Mouse (Mus musculus) liver, embryonic 16.5 days (tissue): Measurements from ENCODE around the gene Umodl1. TPM values are rescaled to one million over a fixed set of nuclear protein-coding genes. Genes with fewer than 3 reads are reported as not detected.
A peak's percentile ranks its signal among the peaks of the same experiment; 100 is the strongest.

ENCODE experiments used
- ATAC-seq: fragments of 200-750 bp; cut with Nextera tagmentation; 2 replicates; pipeline ENCODE4 v1.8.0; 2017; ENCODE audit warnings: low read depth, mild to moderate bottlenecking, moderate number of reproducible peaks, moderate library complexity
- H3K27ac ChIP-seq: fragments of 300-500 bp; sonication (generic); 2 replicates; pipeline ENCODE4 v1.5.1; 2014; ENCODE audit warnings: mild to moderate bottlenecking, low read length
- H3K27me3 ChIP-seq: fragments of 300-500 bp; sonication (generic); 2 replicates; pipeline ENCODE4 v1.6.1; 2014; ENCODE audit warnings: low read depth, low read length, mixed read lengths; ENCODE audit not compliant: control insufficient read depth, insufficient read depth
- H3K36me3 ChIP-seq: fragments of 300-500 bp; sonication (generic); 2 replicates; pipeline ENCODE4 v1.6.1; 2014; ENCODE audit warnings: mild to moderate bottlenecking; ENCODE audit not compliant: control insufficient read depth, insufficient read depth
- H3K4me1 ChIP-seq: fragments of 300-500 bp; sonication (generic); 2 replicates; pipeline ENCODE4 v1.6.1; 2014; ENCODE audit warnings: low read depth, low read length, mixed read lengths; ENCODE audit not compliant: control insufficient read depth
- H3K4me2 ChIP-seq: fragments of 300-500 bp; sonication (generic); 2 replicates; pipeline ENCODE4 v1.6.1; 2014; ENCODE audit warnings: low read depth, low read length, mixed read lengths
- H3K4me3 ChIP-seq: fragments of 300-500 bp; sonication (generic); 2 replicates; pipeline ENCODE4 v1.5.1; 2014; ENCODE audit warnings: low read depth, mild to moderate bottlenecking, low read length
- H3K9ac ChIP-seq: fragments of 300-500 bp; sonication (generic); 2 replicates; pipeline ENCODE4 v1.6.1; 2014; ENCODE audit warnings: low read depth, low read length
- H3K9me3 ChIP-seq: fragments of 300-500 bp; sonication (generic); replicated peaks from 2 replicates; pipeline ENCODE4 v1.6.1; 2016; ENCODE audit warnings: low read length; ENCODE audit not compliant: control insufficient read depth
- WGBS: fragments of 180-500 bp; shearing (Covaris S2); extraction: QIAGEN DNeasy Blood & Tissue Kit; methylation state at CpG from one replicate; pipeline ENCODE4 v1.1.7; 2014; ENCODE audit not compliant: insufficient replicate concordance; 5-methylcytosine and 5-hydroxymethylcytosine counted together
- polyA plus RNA-seq: library from polyadenylated mRNA; unstranded; fragments of >200 nt; fragmentation: Nextera tagmentation; extraction: Ambion mirVana; gene quantifications from 2 replicates; pipeline ENCODE4 v1.2.1, GENCODE M21; 2015

The Umodl1 gene
- polyA plus RNA-seq, 1 experiment from 2014 or later = 0.05 TPM

DNA sequence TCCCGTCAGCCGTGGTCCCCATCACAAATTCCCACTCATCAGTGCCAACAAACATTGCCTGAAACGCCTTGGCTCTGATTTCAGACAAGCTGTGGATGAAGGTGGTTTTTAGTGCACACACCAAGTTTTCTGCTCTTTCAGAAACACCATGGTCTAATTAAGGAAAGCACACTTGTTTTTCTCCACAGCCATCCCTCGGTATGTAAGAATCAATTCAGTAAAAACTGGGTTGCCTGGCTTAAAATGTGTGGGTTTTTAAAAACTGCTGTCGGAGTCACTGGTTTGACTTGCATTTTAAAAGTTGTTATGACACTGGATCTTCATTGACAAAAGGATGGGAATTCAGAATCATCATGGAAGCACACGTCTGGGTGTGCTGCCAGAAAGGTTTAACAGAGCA is 73.3 kb downstream of the Umodl1 start:
- Histone ChIP-seq H3K27ac (no peak overlapping the region), H3K4me3 (no peak overlapping the region), H3K9ac (no peak overlapping the region), H3K27me3 (no peaks in the 10 kb centered on the region), H3K4me1 (peaks cover 6% of the 10 kb centered on the region), H3K4me2 (no peak overlapping the region), H3K36me3 (no peaks in the 10 kb centered on the region), H3K9me3 (no peaks in the 10 kb centered on the region)
- WGBS = 76% methylated on average over 6 of the region's 6 CpGs
- ATAC-seq = no peak

DNA sequence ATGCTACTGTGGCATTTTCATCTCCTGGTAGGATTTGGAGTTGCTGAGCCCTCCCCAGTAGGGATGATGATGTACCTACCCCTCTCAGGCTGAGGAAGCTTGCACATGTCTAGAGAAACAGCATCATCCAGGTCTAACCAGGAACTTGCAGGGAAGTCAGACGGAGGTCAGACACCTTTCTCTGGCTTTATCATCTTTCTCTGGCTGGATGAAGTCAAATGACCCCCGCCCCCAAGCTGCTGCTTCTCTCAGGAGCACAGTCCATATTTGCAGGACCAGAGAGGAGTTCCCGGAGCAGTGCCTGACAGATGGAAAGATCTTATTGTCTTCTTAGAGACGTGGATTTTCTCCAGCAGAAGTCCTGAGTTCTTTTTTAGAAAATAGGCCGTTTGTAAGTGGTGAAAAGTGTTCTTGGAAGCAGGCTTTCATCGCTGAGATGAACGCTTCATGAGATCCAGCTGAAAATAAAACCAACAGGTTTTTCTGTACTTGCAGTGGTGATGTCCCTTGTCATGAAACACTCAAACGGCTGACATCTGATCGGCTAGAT is 74.5 kb downstream of the Umodl1 start:
- H3K4me3 ChIP-seq = no peak overlapping the region

DNA sequence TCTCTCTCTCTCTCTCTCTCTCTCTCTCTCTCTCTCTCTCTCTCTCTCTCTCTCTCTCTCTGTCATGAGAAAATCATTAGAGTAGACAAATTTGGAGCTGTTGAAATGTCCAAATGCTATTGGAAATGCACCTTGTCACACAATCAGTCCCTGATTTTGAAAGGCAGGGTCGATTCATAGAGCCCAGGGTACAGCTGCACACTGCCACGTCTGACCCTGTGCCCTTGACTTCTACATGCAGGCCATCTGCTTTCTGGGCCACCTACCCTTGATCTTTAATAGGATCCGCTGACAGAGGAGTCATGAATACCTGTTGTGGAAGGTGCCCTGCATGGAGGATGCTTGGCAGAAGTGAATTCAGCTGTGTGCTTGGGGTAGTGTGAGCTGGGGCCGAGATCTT is 75.0 kb downstream of the Umodl1 start:
- no peak overlapping the region for H3K27ac ChIP-seq
- H3K9ac ChIP-seq = no peak overlapping the region
- peaks cover 16% of the 10 kb centered on the region for H3K4me1 ChIP-seq
- no peaks in the 10 kb centered on the region for H3K27me3 ChIP-seq
- no peaks in the 10 kb centered on the region for H3K9me3 ChIP-seq
- H3K36me3 ChIP-seq = no peaks in the 10 kb centered on the region
- no peak overlapping the region for H3K4me3 ChIP-seq
- WGBS = 73% methylated on average over 4 of the region's 4 CpGs
- no peak for ATAC-seq
- no peak overlapping the region for H3K4me2 ChIP-seq

More for the DNA sequence above, 74.5 kb downstream of the Umodl1 start:
- WGBS = 63% methylated on average over 9 of the region's 9 CpGs
- H3K4me2 ChIP-seq = no peak overlapping the region
- H3K9me3 ChIP-seq = no peaks in the 10 kb centered on the region
- H3K36me3 ChIP-seq = no peaks in the 10 kb centered on the region
- no peak overlapping the region for H3K9ac ChIP-seq
- H3K27me3 ChIP-seq = no peaks in the 10 kb centered on the region
- peaks cover 14% of the 10 kb centered on the region for H3K4me1 ChIP-seq
- H3K27ac ChIP-seq = no peak overlapping the region
- no peak for ATAC-seq

DNA sequence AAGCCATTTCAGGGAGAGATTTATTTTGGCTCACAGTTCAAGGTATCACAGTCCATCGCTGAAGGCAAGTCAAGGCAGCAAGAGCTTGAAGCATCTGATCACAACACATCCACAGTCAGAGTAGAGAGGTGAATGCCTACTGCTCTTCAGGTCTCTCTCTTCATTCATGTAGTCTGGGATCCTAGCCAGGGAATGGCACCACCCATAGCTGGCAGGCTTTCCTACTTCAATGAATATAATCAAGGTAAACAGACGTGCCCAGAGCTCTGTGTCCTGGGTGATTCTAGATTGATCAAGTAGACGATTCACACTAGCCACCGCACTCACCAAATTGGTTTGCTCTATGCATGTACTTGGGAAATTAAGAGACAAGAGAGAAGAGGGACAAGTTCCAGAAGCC is 77.9 kb downstream of the Umodl1 start:
- H3K9ac ChIP-seq = no peak overlapping the region
- 80% methylated on average over 4 of the region's 4 CpGs for WGBS
- H3K4me2 ChIP-seq = no peak overlapping the region
- no peaks in the 10 kb centered on the region for H3K36me3 ChIP-seq
- no peaks in the 10 kb centered on the region for H3K27me3 ChIP-seq
- H3K4me3 ChIP-seq = no peak overlapping the region
- no peak overlapping the region for H3K27ac ChIP-seq
- H3K9me3 ChIP-seq = no peaks in the 10 kb centered on the region
- no peak for ATAC-seq
- H3K4me1 ChIP-seq = peaks cover 24% of the 10 kb centered on the region

DNA sequence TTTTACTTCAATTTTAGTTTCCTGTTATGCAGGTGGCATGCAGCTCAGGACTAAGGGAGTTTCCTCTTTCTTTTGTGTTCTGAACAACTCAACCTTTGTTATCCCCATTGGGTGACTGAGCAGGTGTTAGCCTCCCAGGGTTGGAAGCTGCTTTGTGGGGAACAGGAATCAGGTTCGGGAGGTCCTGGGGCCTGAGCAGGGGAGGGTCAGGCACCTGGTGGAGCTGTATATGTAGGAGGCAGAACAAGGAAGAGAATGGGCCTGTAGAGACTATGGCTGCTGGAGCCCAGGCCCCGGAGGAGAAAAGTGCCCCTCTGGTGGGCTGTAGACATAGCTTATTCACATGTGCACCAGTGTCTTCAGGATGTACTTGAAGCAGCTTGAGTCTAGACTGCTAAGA is 78.8 kb downstream of the Umodl1 start:
- peak overlapping the region; percentile 76 for H3K27ac ChIP-seq
- no peaks in the 10 kb centered on the region for H3K9me3 ChIP-seq
- H3K4me2 ChIP-seq = peak overlapping the region; percentile 49
- no peaks in the 10 kb centered on the region for H3K36me3 ChIP-seq
- no peak overlapping the region for H3K4me3 ChIP-seq
- WGBS = 44% methylated on average over 2 of the region's 2 CpGs
- H3K4me1 ChIP-seq = peaks cover 24% of the 10 kb centered on the region
- 0 out of 2 replicates have a peak overlapping the region, but pooled peaks have one; percentile 15 for H3K9ac ChIP-seq
- no peak for ATAC-seq
- H3K27me3 ChIP-seq = no peaks in the 10 kb centered on the region

DNA sequence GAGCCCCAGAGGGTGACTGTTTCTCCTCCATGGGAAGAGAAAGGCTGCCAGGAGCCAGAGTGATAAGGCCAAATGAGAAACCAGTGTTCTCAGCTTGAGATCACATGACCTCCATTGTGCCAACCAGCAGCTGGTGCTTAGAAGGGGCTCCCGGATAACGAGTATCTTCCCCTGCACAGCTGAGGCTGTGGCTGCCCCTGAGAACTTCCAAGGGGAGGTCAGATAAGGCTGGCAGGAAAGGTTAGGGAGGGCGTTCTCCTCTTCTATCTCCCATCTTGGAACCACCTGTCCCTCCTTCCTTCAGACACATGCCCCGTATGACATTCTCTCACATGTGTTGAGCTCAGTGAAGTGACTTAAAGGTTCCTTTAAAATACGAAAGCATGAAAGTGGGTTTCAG is 79.7 kb downstream of the Umodl1 start:
- Histone ChIP-seq H3K9me3 (no peaks in the 10 kb centered on the region), H3K27ac (peak overlapping the region; percentile 76), H3K9ac (no peak overlapping the region; the same call in 1 of the 2 replicates), H3K4me3 (no peak overlapping the region), H3K36me3 (no peaks in the 10 kb centered on the region), H3K4me2 (peak overlapping the region; percentile 49), H3K27me3 (no peaks in the 10 kb centered on the region), H3K4me1 (peaks cover 24% of the 10 kb centered on the region)
- ATAC-seq = peak; percentile 92
- 18% methylated on average over 5 of the region's 5 CpGs for WGBS

DNA sequence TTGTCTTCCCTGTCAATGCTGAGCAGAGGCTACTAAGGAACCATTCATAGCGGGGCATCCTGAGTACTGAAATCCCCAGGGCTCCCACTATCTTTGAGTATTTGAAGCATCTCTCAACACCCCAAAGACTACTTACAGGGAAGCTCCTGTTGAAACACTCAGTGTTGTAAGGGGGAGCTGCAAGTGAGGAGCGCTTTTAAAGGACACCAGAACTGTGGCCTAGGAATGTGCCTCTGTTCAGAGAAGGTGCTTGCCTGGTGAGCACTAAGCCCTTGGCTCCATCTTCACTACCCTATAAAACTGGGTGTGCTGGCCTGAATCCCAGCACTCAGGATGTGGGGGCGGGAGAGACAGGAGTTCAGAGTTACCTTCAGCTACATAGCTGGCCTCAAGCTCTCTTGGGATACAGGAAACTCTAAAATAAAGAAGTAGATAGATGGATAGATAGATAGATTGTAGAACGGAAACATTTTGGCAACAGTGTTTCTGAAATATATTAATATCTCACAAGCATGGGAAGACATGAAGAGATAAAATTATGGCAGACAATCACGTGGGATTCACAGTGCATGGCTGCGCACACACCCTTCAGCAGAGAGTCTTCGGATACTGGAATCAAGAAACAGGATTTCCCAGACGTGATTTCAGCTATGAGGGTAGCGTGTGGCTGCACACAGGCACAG is 80.4 kb downstream of the Umodl1 start:
- H3K27ac ChIP-seq = peak overlapping the region; percentile 52
- H3K27me3 ChIP-seq = no peaks in the 10 kb centered on the region
- H3K4me2 ChIP-seq = peak overlapping the region; percentile 49; the same call in 1 of the 2 replicates
- H3K36me3 ChIP-seq = no peaks in the 10 kb centered on the region
- no peaks in the 10 kb centered on the region for H3K9me3 ChIP-seq
- H3K4me3 ChIP-seq = no peak overlapping the region
- 55% methylated on average over 9 of the region's 9 CpGs for WGBS
- H3K9ac ChIP-seq = no peak overlapping the region
- ATAC-seq = no peak
- peaks cover 24% of the 10 kb centered on the region for H3K4me1 ChIP-seq

DNA sequence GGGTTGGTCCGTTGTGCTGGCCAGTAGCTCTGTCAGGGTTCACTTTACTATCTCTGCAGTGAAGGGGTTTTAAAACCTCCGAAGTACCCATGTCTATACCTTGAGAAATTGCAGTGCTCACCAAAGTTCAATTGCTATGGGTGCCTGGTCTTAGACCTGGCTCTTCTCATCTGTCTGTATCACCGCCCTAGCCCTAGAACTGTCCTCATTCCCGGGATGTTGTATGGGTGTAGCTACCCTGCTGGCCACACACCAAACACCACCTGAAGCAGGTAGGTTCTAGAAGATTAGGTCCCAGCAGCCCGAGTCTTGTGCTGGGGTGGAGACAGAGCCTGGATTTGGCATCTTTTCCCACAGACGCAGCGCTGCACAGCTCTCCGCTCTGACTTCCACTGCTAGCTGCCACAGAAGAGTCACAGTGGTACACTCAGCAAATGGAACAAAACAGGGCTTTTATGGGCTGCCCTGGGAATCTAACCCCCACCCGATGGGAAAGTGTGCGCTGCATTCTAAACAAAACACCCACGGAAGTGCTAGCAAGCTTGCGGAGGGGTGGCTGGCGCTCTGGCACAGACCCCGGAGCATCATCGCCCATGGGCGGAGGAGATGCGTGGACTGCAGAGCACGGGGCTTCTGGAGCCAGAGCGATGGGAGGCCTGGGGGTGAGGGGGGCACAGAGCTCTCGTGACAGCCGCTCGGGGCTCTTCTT is 81.9 kb downstream of the Umodl1 start:
- no peaks in the 10 kb centered on the region for H3K36me3 ChIP-seq
- 84% methylated on average over 22 of the region's 22 CpGs for WGBS
- no peak for ATAC-seq
- H3K9ac ChIP-seq = no peak overlapping the region
- H3K9me3 ChIP-seq = no peaks in the 10 kb centered on the region
- no peak overlapping the region for H3K4me3 ChIP-seq
- H3K27me3 ChIP-seq = no peaks in the 10 kb centered on the region
- H3K4me2 ChIP-seq = no peak overlapping the region
- no peak overlapping the region for H3K27ac ChIP-seq
- peaks cover 24% of the 10 kb centered on the region for H3K4me1 ChIP-seq

DNA sequence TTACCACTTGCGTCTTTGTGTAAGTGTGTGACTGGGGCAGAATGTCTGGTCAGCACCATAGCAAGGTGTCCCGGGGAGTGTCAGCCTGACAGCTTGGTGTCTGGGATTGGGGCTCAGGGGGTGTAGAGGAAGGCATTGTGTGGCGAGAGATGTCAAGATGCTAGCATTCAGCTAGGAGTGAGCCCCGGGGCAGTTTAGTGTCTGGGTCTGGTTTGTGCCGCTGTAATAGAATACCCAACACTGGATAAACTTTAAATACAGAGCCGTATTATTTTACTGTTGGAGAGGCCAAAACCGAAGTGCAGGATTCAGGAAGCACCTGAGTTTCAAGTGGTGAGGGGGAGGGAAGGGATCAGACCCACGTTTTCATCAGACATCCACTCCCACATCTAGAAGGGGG is 82.9 kb downstream of the Umodl1 start:
- H3K4me3 ChIP-seq = no peak overlapping the region
- no peaks in the 10 kb centered on the region for H3K9me3 ChIP-seq
- no peaks in the 10 kb centered on the region for H3K36me3 ChIP-seq
- no peak overlapping the region for H3K27ac ChIP-seq
- ATAC-seq = no peak
- no peak overlapping the region for H3K9ac ChIP-seq
- no peak overlapping the region for H3K4me2 ChIP-seq
- H3K27me3 ChIP-seq = no peaks in the 10 kb centered on the region
- peaks cover 24% of the 10 kb centered on the region for H3K4me1 ChIP-seq
- WGBS = 55% methylated on average over 8 of the region's 8 CpGs
